ENCODE assay signal across 8 mouse cellular contexts in genomic region chr11:58102581-58103343, GRCm38 (mm10). TPM values are rescaled to one million over a fixed set of nuclear protein-coding genes. Genes with fewer than 3 reads are reported as not detected.
DNase-seq lines count a peak whose midpoint lies in the region; ATAC-seq and TF ChIP-seq lines count a peak whose summit lies in the region.

No protein-coding gene starts in this region.

- H3K9me3 ChIP-seq in kidney, postnatal 0 days (replicated peaks; ENCODE audit: low read length), result no peaks in the 10 kb centered on the region
- no peaks in the 10 kb centered on the region for H3K9me3 ChIP-seq in embryonic facial prominence, embryonic 14.5 days (ENCODE audit: control insufficient read depth, low read length)
- no peaks in the 10 kb centered on the region for H3K9me3 ChIP-seq in intestine, embryonic 16.5 days (ENCODE audit: control insufficient read depth, low read length)

- no peak for DNase-seq in kidney, postnatal 0 days (ENCODE audit: low spot score)
- no peak for DNase-seq in kidney, adult 11 months
- no peak for DNase-seq in embryonic facial prominence, embryonic 14.5 days (ENCODE audit: low spot score)
- DNase-seq in cerebellum, postnatal 25 days, result no peak
- DNase-seq in layer of hippocampus, adult 18-20 months (ENCODE audit: low spot score in 2 of 2), result no peak
- DNase-seq in cerebellum, adult 8-10 months, result no peak

- no peak overlapping the region for H3K4me3 ChIP-seq in kidney, postnatal 0 days (replicated peaks; ENCODE audit: low read depth, low read length)
- peak overlapping the region; percentile 69; the same call in 1 of the 2 replicates for H3K4me3 ChIP-seq in embryonic facial prominence, embryonic 14.5 days (ENCODE audit: low read depth, low read length)
- peak overlapping the region; percentile 97; the same call in 1 of the 2 replicates for H3K4me3 ChIP-seq in intestine, embryonic 16.5 days (ENCODE audit: low read length)
- H3K4me3 ChIP-seq in small intestine, adult 2 months (ENCODE audit: low read depth, low read length), result no peak overlapping the region

- 0 out of 2 replicates have a peak overlapping the region, but pooled peaks have one; percentile 39 for H3K27ac ChIP-seq in kidney, postnatal 0 days
- H3K27ac ChIP-seq in embryonic facial prominence, embryonic 14.5 days (replicated peaks; ENCODE audit: low read depth, low read length), result no peak overlapping the region
- no peak overlapping the region for H3K27ac ChIP-seq in intestine, embryonic 16.5 days (ENCODE audit: low read length)
- peak overlapping the region; percentile 61 for H3K27ac ChIP-seq in small intestine, adult 2 months (ENCODE audit: insufficient read depth, low read depth, low read length)

- TF ChIP-seq POLR2A in small intestine, adult 2 months (IDR thresholded peaks at IDR 0.05; ENCODE audit: low read depth, low read length), result no peak

- H3K9ac ChIP-seq in kidney, postnatal 0 days (ENCODE audit: low read depth, low read length), result no peak overlapping the region
- peak overlapping the region; percentile 74 for H3K9ac ChIP-seq in embryonic facial prominence, embryonic 14.5 days (ENCODE audit: low read depth, low read length)
- peak overlapping the region; percentile 66 for H3K9ac ChIP-seq in intestine, embryonic 16.5 days (ENCODE audit: low read depth, low read length)

- H3K36me3 ChIP-seq in kidney, postnatal 0 days (ENCODE audit: insufficient read depth, low read length), result no peaks in the 10 kb centered on the region
- no peaks in the 10 kb centered on the region for H3K36me3 ChIP-seq in embryonic facial prominence, embryonic 14.5 days (ENCODE audit: control insufficient read depth, insufficient read depth, low read length)
- H3K36me3 ChIP-seq in intestine, embryonic 16.5 days (ENCODE audit: control insufficient read depth, insufficient read depth, low read length), result no peaks in the 10 kb centered on the region
- H3K36me3 ChIP-seq in small intestine, adult 2 months (ENCODE audit: control insufficient read depth, insufficient read depth, low read length), result no peaks in the 10 kb centered on the region

- H3K4me1 ChIP-seq in kidney, postnatal 0 days (replicated peaks; ENCODE audit: insufficient read depth, low read length), result no peaks in the 10 kb centered on the region; the same call in 1 of the 2 replicates
- peaks cover 11% of the 10 kb centered on the region for H3K4me1 ChIP-seq in embryonic facial prominence, embryonic 14.5 days (ENCODE audit: control insufficient read depth, insufficient read depth, low read length)
- peaks cover 13% of the 10 kb centered on the region for H3K4me1 ChIP-seq in intestine, embryonic 16.5 days (ENCODE audit: control insufficient read depth, insufficient read depth, low read length)
- H3K4me1 ChIP-seq in small intestine, adult 2 months (ENCODE audit: control insufficient read depth, insufficient read depth, insufficient read length, low read length), result peaks cover 8% of the 10 kb centered on the region

- TF ChIP-seq CTCF in kidney, postnatal 0 days (IDR thresholded peaks at IDR 0.05; ENCODE audit: low read depth), result no peak
- TF ChIP-seq CTCF in small intestine, adult 2 months (IDR thresholded peaks at IDR 0.05; ENCODE audit: extremely low read depth, insufficient read length, insufficient replicate concordance, low read depth, low read length), result no peak

- WGBS in kidney, postnatal 0 days, result 83% methylated on average over 9 of the region's 9 CpGs
- 88% methylated on average over 9 of the region's 9 CpGs for WGBS in embryonic facial prominence, embryonic 14.5 days
- WGBS in intestine, embryonic 16.5 days, result 85% methylated on average over 9 of the region's 9 CpGs
- 84% methylated on average over 9 of the region's 9 CpGs for WGBS in small intestine, adult 2 months

- H3K4me2 ChIP-seq in kidney, postnatal 0 days (ENCODE audit: low read length), result no peak overlapping the region
- peak overlapping the region; percentile 70 for H3K4me2 ChIP-seq in embryonic facial prominence, embryonic 14.5 days (ENCODE audit: low read depth, low read length)
- H3K4me2 ChIP-seq in intestine, embryonic 16.5 days (ENCODE audit: low read depth, low read length), result peak overlapping the region; percentile 54; the same call in 1 of the 2 replicates

- no peaks in the 10 kb centered on the region for H3K27me3 ChIP-seq in kidney, postnatal 0 days (ENCODE audit: insufficient read depth, low read length)
- no peaks in the 10 kb centered on the region for H3K27me3 ChIP-seq in embryonic facial prominence, embryonic 14.5 days (replicated peaks; ENCODE audit: control insufficient read depth, insufficient read depth, low read length)
- H3K27me3 ChIP-seq in intestine, embryonic 16.5 days (replicated peaks; ENCODE audit: control insufficient read depth, insufficient read depth, low read length), result no peaks in the 10 kb centered on the region
- no peaks in the 10 kb centered on the region for H3K27me3 ChIP-seq in small intestine, adult 2 months (ENCODE audit: control insufficient read depth, insufficient read depth, low read length)

- no peak for ATAC-seq in kidney, postnatal 0 days (replicated peaks; ENCODE audit: low FRiP score, low read depth)
- no peak for ATAC-seq in embryonic facial prominence, embryonic 14.5 days (ENCODE audit: low read depth)
- ATAC-seq in intestine, embryonic 16.5 days, result no peak

RNA-seq across cellular contexts. Expression of gene Cnot8, which starts 1.2 kb away (rescaled TPM):
- polyA plus RNA-seq in kidney, postnatal 0 days (2015; fragmentation: Nextera tagmentation; extraction: Ambion mirVana), result 69.9 and 74.8 TPM in 2 replicates
- 85.8 and 94.9 TPM in 2 replicates for polyA plus RNA-seq in embryonic facial prominence, embryonic 14.5 days (2014; fragmentation: Nextera tagmentation; extraction: Ambion mirVana)
- polyA plus RNA-seq in intestine, embryonic 16.5 days (2015; fragmentation: Nextera tagmentation; extraction: Ambion mirVana), result 70.7 and 71.1 TPM in 2 replicates
- polyA plus RNA-seq in small intestine, adult 2 months (2012; rRNA removed), result 15.1 and 26.6 TPM in 2 replicates
- total RNA-seq in layer of hippocampus, adult 18-20 months (2021), result 10 to 100 TPM; 54.9 to 55.5 TPM

RNA-seq across cellular contexts. Expression of gene Gm12248, which starts 9.8 kb away (rescaled TPM):
- polyA plus RNA-seq in kidney, postnatal 0 days (2015; fragmentation: Nextera tagmentation; extraction: Ambion mirVana), result not detected in 2 replicates
- not detected in 2 replicates for polyA plus RNA-seq in embryonic facial prominence, embryonic 14.5 days (2014; fragmentation: Nextera tagmentation; extraction: Ambion mirVana)
- not detected in 2 replicates for polyA plus RNA-seq in intestine, embryonic 16.5 days (2015; fragmentation: Nextera tagmentation; extraction: Ambion mirVana)
- 0.18 and 0.23 TPM in 2 replicates for polyA plus RNA-seq in small intestine, adult 2 months (2012; rRNA removed)
- not detected for total RNA-seq in layer of hippocampus, adult 18-20 months (2021)

Comparison
In these comparisons a context has a peak if more than half of its experiments do, and no peak if none do; other contexts are left out.
1. H3K27ac ChIP-seq: peak in kidney, postnatal 0 days (single experiment) and small intestine, adult 2 months (single experiment); none in embryonic facial prominence, embryonic 14.5 days (single experiment) and intestine, embryonic 16.5 days (single experiment).
2. H3K4me3 ChIP-seq: peak in embryonic facial prominence, embryonic 14.5 days (single experiment) and intestine, embryonic 16.5 days (single experiment); none in kidney, postnatal 0 days (single experiment) and small intestine, adult 2 months (single experiment).